Comparison of ENCODE assay signal across 8 mouse cellular contexts in genomic region chr16:31662556-31663378, GRCm38 (mm10). TPM values are rescaled to one million over a fixed set of nuclear protein-coding genes. Genes with fewer than 3 reads are reported as not detected.
DNase-seq lines count a peak whose midpoint lies in the region; ATAC-seq and TF ChIP-seq lines count a peak whose summit lies in the region.

No protein-coding gene starts in this region.

- peak overlapping the region; percentile 94 for H3K27ac ChIP-seq in lung, embryonic 14.5 days (ENCODE audit: low read depth)
- peak overlapping the region; percentile 96 for H3K27ac ChIP-seq in embryonic facial prominence, embryonic 12.5 days
- peak overlapping the region; percentile 99 for H3K27ac ChIP-seq in limb, embryonic 10.5 days
- no peak overlapping the region for H3K27ac ChIP-seq in neural tube, embryonic 14.5 days (ENCODE audit: low read depth, low read length)

- peak overlapping the region; percentile 81 for H3K4me2 ChIP-seq in lung, embryonic 14.5 days
- H3K4me2 ChIP-seq in embryonic facial prominence, embryonic 12.5 days (replicated peaks) = peak overlapping the region; percentile 68
- H3K4me2 ChIP-seq in neural tube, embryonic 14.5 days (ENCODE audit: low read depth, low read length) = peak overlapping the region; percentile 71

- peaks cover 18% of the 10 kb centered on the region for H3K36me3 ChIP-seq in lung, embryonic 14.5 days (ENCODE audit: insufficient read depth)
- H3K36me3 ChIP-seq in embryonic facial prominence, embryonic 12.5 days = peaks cover 14% of the 10 kb centered on the region
- H3K36me3 ChIP-seq in limb, embryonic 10.5 days = peaks cover 28% of the 10 kb centered on the region
- no peaks in the 10 kb centered on the region for H3K36me3 ChIP-seq in neural tube, embryonic 14.5 days (ENCODE audit: control insufficient read depth, insufficient read depth, low read length)

- peak overlapping the region; percentile 91 for H3K4me3 ChIP-seq in lung, embryonic 14.5 days (ENCODE audit: low read depth, low read length)
- H3K4me3 ChIP-seq in embryonic facial prominence, embryonic 12.5 days = peak overlapping the region; percentile 81
- H3K4me3 ChIP-seq in limb, embryonic 10.5 days = peak overlapping the region; percentile 75
- H3K4me3 ChIP-seq in neural tube, embryonic 14.5 days (ENCODE audit: low read depth, low read length) = peak overlapping the region; percentile 93

- TF ChIP-seq CTCF in lung, embryonic 14.5 days (IDR thresholded peaks at IDR 0.05; ENCODE audit: low read depth) = no peak

- DNase-seq in lung, embryonic 14.5 days = peak; percentile 13
- no peak for DNase-seq in lung, postnatal 25 days (ENCODE audit: low spot score)
- no peak for DNase-seq in limb, embryonic 10.5 days (ENCODE audit: low spot score)
- no peak for DNase-seq in c-Kit-positive CD71-positive TER-119-positive erythroid progenitor cells, embryonic 14.5 days (ENCODE audit: low spot score)
- DNase-seq in frontal cortex, postnatal 14 days (ENCODE audit: low spot score in 2 of 2) = no peak
- no peak for DNase-seq in kidney, adult 18-20 months

- peak overlapping the region; percentile 90 for H3K9ac ChIP-seq in lung, embryonic 14.5 days
- peak overlapping the region; percentile 86 for H3K9ac ChIP-seq in embryonic facial prominence, embryonic 12.5 days
- H3K9ac ChIP-seq in neural tube, embryonic 14.5 days (replicated peaks; ENCODE audit: low read depth, low read length) = peak overlapping the region; percentile 80; the same call in 1 of the 2 replicates

- no peaks in the 10 kb centered on the region for H3K27me3 ChIP-seq in lung, embryonic 14.5 days (ENCODE audit: insufficient read depth, low read length)
- no peaks in the 10 kb centered on the region for H3K27me3 ChIP-seq in embryonic facial prominence, embryonic 12.5 days
- H3K27me3 ChIP-seq in limb, embryonic 10.5 days (ENCODE audit: low read depth, poor library complexity, severe bottlenecking) = no peaks in the 10 kb centered on the region
- peaks cover 3% of the 10 kb centered on the region; the same call in 1 of the 2 replicates for H3K27me3 ChIP-seq in neural tube, embryonic 14.5 days (ENCODE audit: control insufficient read depth, insufficient read depth, low read length)

- peak; percentile 44 for ATAC-seq in lung, embryonic 14.5 days (ENCODE audit: insufficient read depth)
- no peak for ATAC-seq in embryonic facial prominence, embryonic 12.5 days (ENCODE audit: insufficient number of reproducible peaks, insufficient read depth, low FRiP score, low TSS enrichment)
- no peak for ATAC-seq in neural tube, embryonic 14.5 days (ENCODE audit: low read depth)

- 11% methylated on average over 22 of the region's 22 CpGs for WGBS in lung, embryonic 14.5 days
- WGBS in embryonic facial prominence, embryonic 12.5 days = 13% methylated on average over 22 of the region's 22 CpGs
- 12% methylated on average over 22 of the region's 22 CpGs for WGBS in limb, embryonic 10.5 days
- 13% methylated on average over 22 of the region's 22 CpGs for WGBS in neural tube, embryonic 14.5 days

- no peaks in the 10 kb centered on the region for H3K9me3 ChIP-seq in lung, embryonic 14.5 days (ENCODE audit: low read depth, low read length)
- no peaks in the 10 kb centered on the region for H3K9me3 ChIP-seq in embryonic facial prominence, embryonic 12.5 days
- no peaks in the 10 kb centered on the region for H3K9me3 ChIP-seq in limb, embryonic 10.5 days (replicated peaks)
- H3K9me3 ChIP-seq in neural tube, embryonic 14.5 days (ENCODE audit: control insufficient read depth, low read length) = no peaks in the 10 kb centered on the region

- peaks cover 16% of the 10 kb centered on the region for H3K4me1 ChIP-seq in lung, embryonic 14.5 days (ENCODE audit: insufficient read depth)
- H3K4me1 ChIP-seq in embryonic facial prominence, embryonic 12.5 days = peaks cover 16% of the 10 kb centered on the region
- H3K4me1 ChIP-seq in limb, embryonic 10.5 days = peaks cover 20% of the 10 kb centered on the region
- H3K4me1 ChIP-seq in neural tube, embryonic 14.5 days (ENCODE audit: control insufficient read depth, insufficient read depth, low read length) = no peaks in the 10 kb centered on the region

RNA-seq across cellular contexts. Expression of gene Dlg1, which starts 0.5 kb away (rescaled TPM):
- polyA plus RNA-seq in lung, embryonic 14.5 days (2014; fragmentation: Nextera tagmentation; extraction: Ambion mirVana) = 28.0 and 31.9 TPM in 2 replicates
- 39.1 and 43.5 TPM in 2 replicates for polyA plus RNA-seq in embryonic facial prominence, embryonic 12.5 days (2016; fragmentation: Nextera tagmentation; extraction: Ambion mirVana)
- polyA plus RNA-seq in limb, embryonic 10.5 days (2016; fragmentation: Nextera tagmentation; extraction: Ambion mirVana) = 31.4 and 33.9 TPM in 2 replicates
- 16.7 and 19.1 TPM in 2 replicates for polyA plus RNA-seq in neural tube, embryonic 14.5 days (2014; fragmentation: Nextera tagmentation; extraction: Ambion mirVana)
